Mouse (Mus musculus): ENCODE measurements around the gene Cdk4. TPM values are rescaled to one million over a fixed set of nuclear protein-coding genes. Genes with fewer than 3 reads are reported as not detected.

Cdk4 gene
- polyA plus RNA-seq, 1 experiment from 2014 or later = 3,117 TPM

Other genes starting within 250 kb of the Cdk4 start
- gene Atp23, start 162.2 kb upstream of the Cdk4 start, polyA plus RNA-seq (2014; fragmentation: Nextera tagmentation; extraction: Ambion mirVana) = 18.9 and 19.3 TPM in 2 replicates
- 64.8 and 67.9 TPM in 2 replicates for gene Ctdsp2, start 84.8 kb upstream of the Cdk4 start, polyA plus RNA-seq (2014; fragmentation: Nextera tagmentation; extraction: Ambion mirVana)
- 0.39 and 0.42 TPM in 2 replicates for gene Avil, start 62.8 kb upstream of the Cdk4 start, polyA plus RNA-seq (2014; fragmentation: Nextera tagmentation; extraction: Ambion mirVana)
- 88.0 and 88.5 TPM in 2 replicates for gene Tsfm, start 32.7 kb upstream of the Cdk4 start, polyA plus RNA-seq (2014; fragmentation: Nextera tagmentation; extraction: Ambion mirVana)
- 42.7 and 44.8 TPM in 2 replicates for gene Mettl1, start 22.1 kb upstream of the Cdk4 start, polyA plus RNA-seq (2014; fragmentation: Nextera tagmentation; extraction: Ambion mirVana)
- 0.07 and 0.29 TPM in 2 replicates for gene Eef1akmt3, start 22.0 kb upstream of the Cdk4 start, polyA plus RNA-seq (2014; fragmentation: Nextera tagmentation; extraction: Ambion mirVana)
- not detected in 2 replicates for gene Cyp27b1, start 15.3 kb upstream of the Cdk4 start, polyA plus RNA-seq (2014; fragmentation: Nextera tagmentation; extraction: Ambion mirVana)
- gene March9, start 3.4 kb upstream of the Cdk4 start, polyA plus RNA-seq (2014; fragmentation: Nextera tagmentation; extraction: Ambion mirVana) = 1.5 and 1.8 TPM in 2 replicates
- gene Tspan31, start 6.7 kb downstream of the Cdk4 start, polyA plus RNA-seq (2014; fragmentation: Nextera tagmentation; extraction: Ambion mirVana) = 83.4 and 98.5 TPM in 2 replicates
- gene Agap2, start 11.8 kb downstream of the Cdk4 start, polyA plus RNA-seq (2014; fragmentation: Nextera tagmentation; extraction: Ambion mirVana) = 0.80 and 0.95 TPM in 2 replicates
- gene Os9, start 57.6 kb downstream of the Cdk4 start, polyA plus RNA-seq (2014; fragmentation: Nextera tagmentation; extraction: Ambion mirVana) = 29.5 and 29.9 TPM in 2 replicates
- gene B4galnt1, start 101.7 kb downstream of the Cdk4 start, polyA plus RNA-seq (2014; fragmentation: Nextera tagmentation; extraction: Ambion mirVana) = 4.9 and 5.2 TPM in 2 replicates
- gene Slc26a10, start 117.1 kb downstream of the Cdk4 start, polyA plus RNA-seq (2014; fragmentation: Nextera tagmentation; extraction: Ambion mirVana) = 1.1 and 2.0 TPM in 2 replicates
- gene Arhgef25, start 126.5 kb downstream of the Cdk4 start, polyA plus RNA-seq (2014; fragmentation: Nextera tagmentation; extraction: Ambion mirVana) = 32.7 and 38.4 TPM in 2 replicates
- 93.8 and 108 TPM in 2 replicates for gene Dtx3, start 132.2 kb downstream of the Cdk4 start, polyA plus RNA-seq (2014; fragmentation: Nextera tagmentation; extraction: Ambion mirVana)
- 14.7 and 17.8 TPM in 2 replicates for gene Pip4k2c, start 148.1 kb downstream of the Cdk4 start, polyA plus RNA-seq (2014; fragmentation: Nextera tagmentation; extraction: Ambion mirVana)
- 10.4 and 12.2 TPM in 2 replicates for gene Kif5a, start 199.8 kb downstream of the Cdk4 start, polyA plus RNA-seq (2014; fragmentation: Nextera tagmentation; extraction: Ambion mirVana)
- 162 and 180 TPM in 2 replicates for gene Dctn2, start 202.8 kb downstream of the Cdk4 start, polyA plus RNA-seq (2014; fragmentation: Nextera tagmentation; extraction: Ambion mirVana)
- 9.8 and 11.6 TPM in 2 replicates for gene Mbd6, start 225.5 kb downstream of the Cdk4 start, polyA plus RNA-seq (2014; fragmentation: Nextera tagmentation; extraction: Ambion mirVana)
- gene Mars, start 248.3 kb downstream of the Cdk4 start, polyA plus RNA-seq (2014; fragmentation: Nextera tagmentation; extraction: Ambion mirVana) = 174 and 179 TPM in 2 replicates